Mouse (Mus musculus) megakaryocyte progenitor cell, adult 5-6 weeks (primary cell): ENCODE data around the gene Hoxd8. TPM values are rescaled to one million over a fixed set of nuclear protein-coding genes. Genes with fewer than 3 reads are reported as not detected.
A peak's percentile ranks its signal among the peaks of the same experiment; 100 is the strongest.

Experiments used
- ATAC-seq: replicated peaks from 2 replicates; pipeline ENCODE4 v1.8.0; 2016; ENCODE audit warnings: mild to moderate bottlenecking, moderate TSS enrichment, inconsistent platforms; ENCODE audit not compliant: poor library complexity
- total RNA-seq, 2 experiments: library from RNA; stranded (forward) in 1 of 2; stranded (reverse) in 1 of 2; fragments of 157-497, 149-512 nt in 1 of 2; fragments of 200-1000 nt in 1 of 2; gene quantifications; 2 replicates each; pipeline versions ENCODE4 v1.2.3 to v1.2.4; 2015 to 2017

The Hoxd8 gene
- total RNA-seq, 2 experiments from 2014 or later, result not detected

DNA sequence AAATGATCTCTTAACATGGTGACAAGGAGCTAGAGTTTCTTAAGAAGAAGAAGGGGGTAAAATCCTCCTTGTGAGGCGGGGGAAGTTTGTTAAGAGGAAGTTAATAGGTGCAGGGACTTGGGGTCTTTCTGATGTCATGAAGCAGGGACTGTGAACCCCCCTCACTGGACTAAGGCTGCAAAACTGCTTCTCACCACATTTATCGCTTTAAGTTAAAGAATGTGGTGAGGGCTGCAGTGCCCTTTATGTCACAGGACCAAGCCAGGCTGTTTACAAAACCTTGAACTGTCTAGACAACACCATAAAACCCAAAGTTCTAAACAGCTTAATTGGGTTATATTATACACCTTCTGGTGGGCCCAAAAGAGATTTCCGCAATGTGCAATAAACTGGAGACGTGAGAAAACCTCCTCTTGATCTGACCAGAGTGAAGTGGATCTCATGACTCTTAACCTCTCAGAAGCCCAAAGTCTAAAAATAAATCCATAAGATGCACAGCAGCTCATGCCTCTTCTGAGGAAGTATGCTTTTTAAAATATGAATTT is 19.3 kb upstream of the Hoxd8 start:
- no peak for ATAC-seq

GRCm38 (mm10) chr2:74686301-74686987 is 18.0 kb upstream of the Hoxd8 start:
- peak; percentile 72 for ATAC-seq

DNA sequence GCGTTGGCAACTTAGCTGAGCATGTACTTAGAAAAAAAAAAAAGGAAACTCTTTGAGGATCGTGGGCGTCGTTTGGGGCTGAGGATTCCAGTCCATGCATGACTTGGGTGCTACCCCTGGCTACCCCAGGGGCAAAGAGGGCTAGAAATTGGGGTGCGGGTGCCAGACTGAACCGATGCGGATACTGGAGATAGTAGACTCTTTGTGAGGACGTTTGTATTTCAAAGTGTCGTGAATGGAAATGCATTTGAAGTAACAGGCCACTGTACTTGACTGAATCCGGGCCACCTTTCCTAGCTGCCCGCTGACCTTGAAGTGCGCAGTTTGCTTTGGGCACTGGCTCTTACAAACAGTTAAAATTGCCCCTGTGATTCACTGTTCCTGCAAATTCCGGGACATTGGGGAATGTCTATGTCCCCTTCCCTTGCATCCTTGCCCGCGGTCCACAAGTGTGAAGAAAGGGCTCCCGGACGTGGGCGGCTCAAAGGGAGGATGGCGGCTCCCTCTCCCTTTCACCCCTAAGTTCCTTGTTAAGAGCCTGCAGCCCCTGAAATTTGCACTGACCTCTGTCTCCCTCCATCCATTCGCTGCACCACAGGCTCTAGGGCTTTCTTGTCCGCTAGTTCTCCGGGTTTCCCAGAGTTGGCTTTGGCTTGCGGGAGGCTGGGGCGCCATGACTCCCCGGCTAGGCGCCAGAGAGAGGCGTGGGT is 17.3 kb upstream of the Hoxd8 start:
- no peak for ATAC-seq

DNA sequence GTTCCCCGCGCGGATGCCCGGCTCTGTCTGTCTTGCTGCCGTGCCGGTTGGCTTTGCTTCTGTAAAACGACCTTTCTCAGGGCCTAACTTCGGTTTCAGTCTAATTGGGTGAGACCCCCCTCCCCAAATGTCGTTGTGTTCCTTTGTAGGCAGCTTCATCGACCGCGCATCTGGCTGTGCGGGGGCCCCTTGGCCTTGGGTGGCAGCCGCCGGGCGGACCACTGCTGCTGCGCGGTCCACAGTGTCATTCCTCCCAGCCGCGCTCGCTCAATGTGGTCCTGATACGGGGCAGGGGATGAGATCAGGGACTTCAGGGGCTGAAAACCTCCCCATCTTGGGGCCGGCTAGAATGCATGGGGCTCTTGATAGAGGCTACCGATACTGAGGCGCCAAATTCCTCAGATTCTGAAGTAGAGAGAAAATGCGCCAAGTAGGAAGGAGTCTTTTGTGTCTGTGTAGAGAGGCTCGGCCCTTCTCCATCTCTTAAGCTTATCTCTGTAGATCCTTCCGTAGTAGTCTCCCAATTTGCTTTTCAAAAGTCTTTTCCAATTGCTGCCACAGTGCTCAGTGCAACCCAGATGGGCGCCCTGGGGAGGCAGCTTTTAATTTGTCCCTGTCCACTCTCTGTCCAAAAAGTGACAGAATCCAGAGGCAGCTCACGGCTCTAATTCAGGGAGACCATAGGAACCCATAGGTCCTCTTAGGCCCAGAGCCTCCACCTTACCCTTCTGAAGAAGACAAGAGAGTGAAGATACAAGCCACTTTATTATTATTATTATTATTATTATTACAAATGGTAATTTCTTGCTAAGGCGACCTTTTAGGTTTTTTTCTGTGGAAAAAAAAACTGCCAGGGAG is 16.5 kb upstream of the Hoxd8 start:
- ATAC-seq, result no peak

GRCm38 (mm10) chr2:74688795-74689573 is 15.4 kb upstream of the Hoxd8 start:
- no peak for ATAC-seq

DNA sequence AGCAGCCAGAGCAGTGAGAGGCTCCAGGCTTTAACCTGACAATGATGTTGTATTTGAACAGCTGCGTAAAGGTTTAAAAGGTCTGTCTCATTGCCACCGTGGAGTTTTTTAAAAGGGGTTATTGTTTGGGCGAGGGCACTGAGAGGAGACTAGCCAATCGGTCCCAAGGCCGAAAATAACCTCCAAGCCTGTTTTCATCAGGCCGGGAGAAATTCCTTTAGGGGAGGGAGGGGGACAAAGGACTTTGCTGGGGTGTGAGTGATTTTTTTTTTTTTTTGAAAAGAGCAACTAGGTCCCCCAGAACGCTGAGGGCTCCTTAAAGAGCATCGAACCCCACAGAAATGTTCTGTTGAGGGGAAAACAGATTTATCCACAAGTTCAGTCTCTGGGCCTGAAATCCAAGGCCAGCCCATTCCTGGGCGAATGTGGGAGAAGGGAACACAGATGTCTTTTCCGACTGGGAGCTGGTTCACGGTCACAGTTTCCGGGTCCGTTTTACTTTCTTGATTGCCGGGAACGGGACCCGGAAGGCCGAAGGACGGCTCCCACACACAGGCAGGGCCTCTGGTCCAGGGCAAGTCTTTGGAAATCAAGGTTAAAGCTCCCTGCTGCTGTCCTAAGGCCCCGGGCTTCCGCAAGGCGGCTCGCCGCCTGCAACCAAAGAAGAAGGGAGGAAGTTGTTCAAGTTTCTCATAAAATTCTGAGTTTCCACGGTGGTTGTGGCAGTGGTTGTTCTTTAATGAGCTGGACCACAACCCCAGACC is 14.7 kb upstream of the Hoxd8 start:
- ATAC-seq, result no peak; the same call in 1 of the 2 replicates

GRCm38 (mm10) chr2:74690338-74690716 is 14.1 kb upstream of the Hoxd8 start:
- ATAC-seq, result no peak

DNA sequence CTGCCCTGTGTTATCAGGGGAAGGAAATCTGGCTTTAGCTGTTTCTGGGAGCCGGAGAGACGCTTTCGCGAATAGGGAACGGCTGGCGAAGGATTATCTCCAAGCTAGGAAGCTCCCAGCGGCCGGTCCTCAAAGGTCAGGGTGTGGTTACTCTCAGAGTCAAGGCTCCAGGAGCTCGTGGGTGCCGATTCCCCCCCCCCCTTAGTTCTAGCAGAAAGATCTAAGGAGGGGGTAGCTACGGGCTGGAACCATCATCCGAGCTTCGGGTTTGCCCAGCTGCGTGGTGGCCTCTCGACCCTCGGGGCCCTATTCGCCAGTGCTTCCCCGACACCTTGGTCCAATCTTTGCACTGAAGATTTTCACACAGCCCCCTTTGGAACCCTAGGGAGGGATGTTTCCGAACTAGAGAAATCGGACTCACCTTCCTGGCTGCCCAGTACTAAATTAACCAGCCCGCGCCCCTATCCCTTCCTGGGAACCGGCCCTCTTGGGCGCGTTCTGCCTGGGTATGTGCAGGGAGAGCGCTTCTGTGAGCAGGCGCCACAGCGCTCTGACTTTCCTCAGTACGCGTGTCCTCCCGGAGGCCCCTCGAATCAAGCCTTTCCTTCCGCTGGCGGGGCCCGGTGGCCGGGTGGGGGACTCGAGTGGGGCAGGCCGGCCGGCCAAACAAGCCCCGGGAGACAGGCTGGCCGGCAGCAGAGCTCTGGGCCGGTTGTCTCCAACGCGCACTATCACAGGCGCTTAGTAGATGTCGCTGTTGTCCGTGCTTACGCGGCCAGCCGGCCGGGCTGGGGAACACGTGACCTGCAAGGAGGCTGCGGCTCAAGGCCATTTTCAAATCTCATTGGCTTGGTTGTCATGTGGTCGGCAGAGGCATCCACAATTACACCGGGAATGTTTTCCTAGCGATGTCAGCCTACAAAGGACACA is 13.1 kb upstream of the Hoxd8 start, which contains the start of gene Hoxd10:
Hoxd10 (plus strand) TSS at position 903 of the 930 bp plus-strand sequence.
- ATAC-seq, result peak; percentile 23; the same call in 1 of the 2 replicates

GRCm38 (mm10) chr2:74691995-74692807 is 12.2 kb upstream of the Hoxd8 start:
- no peak for ATAC-seq

- ATAC-seq, result no peak
Measured at GRCm38 (mm10) chr2:74692808-74693431, 11.5 kb upstream of the Hoxd8 start.

DNA sequence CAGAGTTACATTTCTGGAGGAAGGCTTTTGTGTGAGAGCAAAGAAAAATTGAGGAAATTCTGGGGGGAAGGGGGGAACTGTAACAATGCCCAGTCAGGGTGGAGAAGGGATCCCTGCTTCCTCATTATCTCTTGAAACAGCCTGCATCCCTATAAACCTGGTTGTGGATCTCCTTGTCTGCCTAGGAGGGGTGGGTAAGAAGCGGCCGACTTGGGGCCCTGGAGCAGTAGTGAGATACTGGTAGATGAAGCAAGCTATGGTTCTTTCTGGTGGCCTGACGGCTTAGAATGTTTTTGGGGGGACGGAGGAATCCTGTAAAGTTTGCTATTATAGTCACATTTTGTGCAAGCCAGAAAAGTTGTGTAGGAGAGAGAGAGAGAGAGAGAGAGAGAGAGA is 11.0 kb upstream of the Hoxd8 start:
- no peak for ATAC-seq

DNA sequence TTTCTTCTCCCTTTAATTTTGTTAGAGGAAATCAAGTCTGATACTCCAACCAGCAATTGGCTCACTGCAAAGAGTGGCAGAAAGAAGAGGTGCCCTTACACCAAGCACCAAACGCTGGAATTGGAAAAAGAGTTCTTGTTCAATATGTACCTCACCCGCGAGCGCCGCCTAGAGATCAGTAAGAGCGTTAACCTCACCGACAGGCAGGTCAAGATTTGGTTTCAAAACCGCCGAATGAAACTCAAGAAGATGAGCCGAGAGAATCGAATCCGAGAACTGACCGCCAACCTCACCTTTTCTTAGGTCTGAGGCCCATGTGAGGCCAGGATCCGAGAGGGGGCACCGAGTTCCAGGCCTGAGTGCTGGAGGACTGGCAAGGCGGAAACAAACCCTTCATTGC is 10.3 kb upstream of the Hoxd8 start:
- peak; percentile 48; the same call in 1 of the 2 replicates for ATAC-seq

- ATAC-seq, result no peak
Measured at GRCm38 (mm10) chr2:74695383-74695782, 9.0 kb upstream of the Hoxd8 start.

GRCm38 (mm10) chr2:74695813-74696430 is 8.5 kb upstream of the Hoxd8 start:
- no peak for ATAC-seq

DNA sequence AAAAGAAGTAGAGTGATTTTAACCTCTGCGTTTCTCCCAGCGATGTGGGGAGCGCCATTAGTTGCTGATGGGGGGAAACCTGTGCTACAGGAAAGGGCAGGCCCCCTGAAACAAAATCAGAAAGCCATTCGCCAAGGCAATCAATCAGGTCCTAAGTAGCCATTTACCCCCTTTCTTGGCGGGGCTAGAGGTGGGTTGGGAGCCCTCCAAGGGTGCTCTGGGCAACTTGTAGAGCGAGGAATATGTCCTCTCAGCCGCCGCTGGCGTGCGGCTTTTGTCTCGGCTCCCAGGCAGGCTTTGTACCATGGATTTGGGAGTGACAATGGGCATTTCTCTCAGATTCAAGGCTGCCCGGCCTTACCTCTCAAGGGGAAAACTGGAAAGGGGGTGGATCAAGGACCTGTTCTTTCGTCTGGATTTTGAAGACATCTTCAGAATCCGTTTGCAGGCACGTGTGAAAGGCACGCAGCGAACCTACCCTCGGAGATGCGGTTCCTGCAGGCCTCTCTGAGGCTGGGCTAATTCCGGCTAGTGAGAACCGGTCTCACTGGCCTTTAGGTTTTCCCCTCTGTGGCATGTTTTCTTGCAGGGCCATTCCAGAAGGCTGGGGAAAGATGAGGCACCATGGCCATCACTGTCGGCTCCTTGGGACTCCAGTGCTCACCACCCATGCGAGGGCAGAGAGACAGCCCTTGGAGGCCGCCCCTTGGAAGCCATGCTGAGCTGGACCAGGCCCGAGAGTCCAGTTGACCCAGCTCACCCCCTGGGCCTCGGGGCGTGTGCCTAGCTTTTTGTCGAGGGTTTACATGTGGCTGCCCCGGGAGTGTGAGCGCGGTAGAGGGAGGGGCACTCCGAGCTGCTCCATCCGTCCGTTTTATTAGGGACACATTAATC is 7.7 kb upstream of the Hoxd8 start:
- no peak for ATAC-seq
